In genomic region chr10:41221204-41221603, GRCm38 (mm10) we compare ENCODE assay signal across 16 mouse cellular contexts.
DNase-seq lines count a peak whose midpoint lies in the region; ATAC-seq lines count a peak whose summit lies in the region.
"Had no signal": no experiment of that assay in that cellular context is flagged by ENCODE, and none has a peak within 500 bp of the region (broad histone marks: within the 10 kb centered on the region; RNA-seq: fewer than 3 reads in every experiment).

No protein-coding gene starts in this region.

- no peaks in the 10 kb centered on the region for H3K9me3 ChIP-seq in liver, embryonic 12.5 days (replicated peaks)
- H3K9me3 ChIP-seq in liver, embryonic 11.5 days (ENCODE audit: control insufficient read depth, low read length): no peaks in the 10 kb centered on the region
- H3K9me3 ChIP-seq: heart, embryonic 13.5 days; hindbrain, embryonic 13.5 days; limb, embryonic 12.5 days had no signal

- no peak overlapping the region for H3K4me3 ChIP-seq in liver, embryonic 12.5 days
- no peak overlapping the region for H3K4me3 ChIP-seq in liver, embryonic 11.5 days (ENCODE audit: low read depth, low read length)
- H3K4me3 ChIP-seq: gastrocnemius, adult 2 months; heart, embryonic 13.5 days; hindbrain, embryonic 13.5 days; limb, embryonic 12.5 days had no signal

- no peak overlapping the region for H3K9ac ChIP-seq in liver, embryonic 12.5 days
- no peak overlapping the region for H3K9ac ChIP-seq in liver, embryonic 11.5 days (ENCODE audit: low read depth, low read length)
- H3K9ac ChIP-seq: heart, embryonic 13.5 days; hindbrain, embryonic 13.5 days; limb, embryonic 12.5 days had no signal

- no peaks in the 10 kb centered on the region for H3K27me3 ChIP-seq in liver, embryonic 12.5 days (replicated peaks)
- H3K27me3 ChIP-seq in liver, embryonic 11.5 days (replicated peaks; ENCODE audit: control insufficient read depth, insufficient read depth, low read length): no peaks in the 10 kb centered on the region
- H3K27me3 ChIP-seq: heart, embryonic 13.5 days; hindbrain, embryonic 13.5 days; limb, embryonic 12.5 days had no signal

- H3K4me1 ChIP-seq in liver, embryonic 12.5 days: peaks cover 15% of the 10 kb centered on the region
- no peaks in the 10 kb centered on the region for H3K4me1 ChIP-seq in liver, embryonic 11.5 days (replicated peaks; ENCODE audit: control insufficient read depth, insufficient read depth, low read length)
- H3K4me1 ChIP-seq: heart, embryonic 13.5 days; limb, embryonic 12.5 days had no signal

- peak; percentile 10 for DNase-seq in cerebellum, adult 9-11 months
- no peak for DNase-seq in cerebellum, adult 9-10 months
- DNase-seq in liver, embryonic 11.5 days (ENCODE audit: low spot score): no peak
- DNase-seq in MN1 (ENCODE audit: low spot score): peak; percentile 64
- peak; percentile 70 to 83 for DNase-seq in spleen, postnatal 10 days (ENCODE audit: low spot score in 2 of 2)
- no peak for DNase-seq in gastrocnemius, postnatal 10 days
- DNase-seq in c-Kit-positive CD71-positive TER-119-positive erythroid progenitor cells, embryonic 14.5 days (ENCODE audit: low spot score): no peak
- DNase-seq: gastrocnemius, adult 2 months; kidney, adult 18-20 months; right cerebral cortex, postnatal 25 days had no signal

- H3K27ac ChIP-seq in liver, embryonic 12.5 days: peak overlapping the region; percentile 52
- H3K27ac ChIP-seq in liver, embryonic 11.5 days (ENCODE audit: low read depth, low read length): no peak overlapping the region
- H3K27ac ChIP-seq: gastrocnemius, adult 2 months; heart, embryonic 13.5 days; hindbrain, embryonic 13.5 days; limb, embryonic 12.5 days had no signal

- whole genome bisulfite sequencing in liver, embryonic 12.5 days (ENCODE audit: insufficient replicate concordance): 87% methylated on average over 4 of the region's 4 CpGs
- WGBS in liver, embryonic 11.5 days: 90% methylated on average over 4 of the region's 4 CpGs

- ATAC-seq in liver, embryonic 12.5 days: no peak
- no peak for ATAC-seq in liver, embryonic 11.5 days (replicated peaks; ENCODE audit: low FRiP score)
- ATAC-seq: CD4-positive, CD25-positive, alpha-beta regulatory T cell, adult 4 months; lung, postnatal 0 days had no signal

- no peaks in the 10 kb centered on the region for H3K36me3 ChIP-seq in liver, embryonic 12.5 days
- H3K36me3 ChIP-seq in liver, embryonic 11.5 days (ENCODE audit: control insufficient read depth, insufficient read depth, low read length): no peaks in the 10 kb centered on the region
- H3K36me3 ChIP-seq: limb, embryonic 12.5 days had no signal

- no peak overlapping the region for H3K4me2 ChIP-seq in liver, embryonic 12.5 days
- no peak overlapping the region for H3K4me2 ChIP-seq in liver, embryonic 11.5 days
- H3K4me2 ChIP-seq: heart, embryonic 13.5 days; hindbrain, embryonic 13.5 days; limb, embryonic 12.5 days had no signal

Comparison
In these comparisons a context has a peak if more than half of its experiments do, and no peak if none do; other contexts are left out.
1. DNase-seq: peak in cerebellum, adult 9-11 months (single experiment), MN1 (single experiment) and spleen, postnatal 10 days (2 of 2); none in cerebellum, adult 9-10 months (single experiment), liver, embryonic 11.5 days (single experiment), gastrocnemius, postnatal 10 days (single experiment) and c-Kit-positive CD71-positive TER-119-positive erythroid progenitor cells, embryonic 14.5 days (single experiment).